Mouse (Mus musculus) left cerebral cortex, adult 11 months (tissue): Measurements from ENCODE around the gene Olfr1490.
"Not testable (repeated sequence)": the region's sequence is repeated elsewhere in the genome, so short reads cannot be mapped to it uniquely, and the experiment has no call there.

Experiments used
- DNase-seq: peaks from one replicate; pipeline ENCODE4 v3.0.0; 2022; ENCODE audit warnings: low spot score

The Olfr1490 gene

DNA sequence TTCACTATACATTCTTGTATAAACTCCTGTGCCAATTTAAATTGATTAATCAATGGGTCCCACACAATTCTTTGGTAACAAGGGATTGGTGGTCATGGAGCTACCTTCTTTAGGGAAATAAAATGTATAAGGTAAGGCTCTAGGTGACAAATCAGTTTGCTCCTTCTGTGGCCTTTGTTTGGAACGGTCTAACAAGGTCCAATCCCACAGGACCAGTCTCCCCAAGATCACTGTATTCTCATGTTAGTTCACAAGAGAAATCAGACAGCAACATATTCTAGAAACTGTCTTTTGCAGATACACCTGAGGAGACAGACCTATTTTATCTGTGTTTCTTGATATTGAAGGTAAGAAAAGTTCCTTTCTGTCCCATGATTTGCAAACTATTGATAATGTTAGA is at the start of gene Olfr1490:
Gene Olfr1490 (plus strand): TSS at position 301 of the 400 bp plus-strand sequence.
- no peak for DNase-seq

DNA sequence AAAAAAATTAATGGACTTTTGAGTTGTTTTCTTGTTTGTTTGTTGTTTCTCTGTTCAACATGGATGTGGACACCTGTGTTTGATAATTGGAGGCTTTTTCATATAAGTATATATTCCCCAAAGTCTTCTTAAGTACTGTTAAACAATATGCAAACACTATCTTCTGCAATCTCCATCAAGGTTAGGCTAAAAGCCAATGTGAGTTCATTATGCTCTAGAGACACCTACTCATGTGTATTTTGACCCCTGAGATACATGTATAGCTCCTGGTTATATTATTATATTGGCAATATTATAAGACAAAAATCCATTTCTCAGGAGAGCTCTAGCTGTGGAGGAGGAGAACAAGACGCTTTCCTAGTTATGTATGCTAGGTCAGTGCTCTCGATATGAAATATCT is 33.8 kb upstream of the Olfr1490 start, which contains the start of gene Olfr1487:
Gene Olfr1487 (plus strand): TSS at position 301 of the 400 bp plus-strand sequence.
- not testable (repeated sequence) for DNase-seq

DNA sequence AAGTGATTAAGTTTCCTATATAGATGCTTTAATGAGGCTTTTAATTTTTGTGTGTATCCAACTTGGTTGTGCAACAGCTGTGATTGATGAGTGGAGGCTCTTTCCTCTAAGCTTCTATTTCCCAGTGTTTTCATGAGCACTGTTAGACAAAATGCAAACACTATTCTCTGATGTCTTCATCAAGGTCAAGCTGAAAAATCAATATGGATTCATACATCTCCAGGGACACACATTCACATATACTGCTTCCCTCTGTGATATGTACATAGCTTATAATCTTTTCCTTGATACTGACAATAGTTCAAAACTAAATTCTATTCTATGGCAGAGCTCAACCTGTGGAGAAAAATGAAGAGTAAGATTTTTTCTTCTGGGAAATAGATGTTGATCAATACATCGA is 19.6 kb upstream of the Olfr1490 start, which contains the start of gene Olfr1489:
Gene Olfr1489 (plus strand): TSS at position 301 of the 400 bp plus-strand sequence.
- no peak for DNase-seq

- DNase-seq = no peak
Observed at GRCm38 (mm10) chr19:13696968-13697367, 46.1 kb downstream of the Olfr1490 start, which contains the start of gene Olfr1491. Olfr1491 (plus strand) TSS chr19:13697268.
